Mouse (Mus musculus): ENCODE results near the gene Elmo2. TPM values are rescaled to one million over a fixed set of nuclear protein-coding genes. Genes with fewer than 3 reads are reported as not detected.
A peak's percentile ranks its signal among the peaks of the same experiment; 100 is the strongest.

The Elmo2 gene
- polyA plus RNA-seq, 1 experiment = 20.5 TPM

DNA sequence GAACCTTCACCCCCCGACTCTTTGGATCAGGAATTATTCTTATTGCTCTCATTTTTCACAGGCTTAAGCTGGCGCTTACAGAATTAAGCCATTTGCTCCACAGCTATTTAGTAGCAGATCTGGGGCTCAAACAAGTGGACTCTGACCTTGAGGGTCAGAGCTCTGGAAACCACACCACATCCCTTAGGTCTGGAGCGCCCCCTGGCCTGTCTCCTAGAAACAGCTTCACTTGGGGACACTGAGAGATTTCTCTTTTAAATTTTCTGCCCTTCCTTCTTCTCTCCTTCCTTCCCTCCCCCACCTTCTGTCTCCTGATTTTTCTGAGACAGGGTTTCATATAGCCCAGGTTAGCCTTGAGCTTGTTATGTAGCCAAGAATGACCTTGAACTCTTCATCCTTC, 10.9 kb upstream of the Elmo2 start:
- Histone ChIP-seq H3K4me1 (ENCODE audit: control insufficient read depth, insufficient read depth, insufficient read length, low read length) (no peaks in the 10 kb centered on the region), H3K27ac (replicated peaks; ENCODE audit: low read depth, low read length) (no peak overlapping the region), H3K4me3 (ENCODE audit: insufficient read depth, low read depth, low read length) (no peak overlapping the region)

DNA sequence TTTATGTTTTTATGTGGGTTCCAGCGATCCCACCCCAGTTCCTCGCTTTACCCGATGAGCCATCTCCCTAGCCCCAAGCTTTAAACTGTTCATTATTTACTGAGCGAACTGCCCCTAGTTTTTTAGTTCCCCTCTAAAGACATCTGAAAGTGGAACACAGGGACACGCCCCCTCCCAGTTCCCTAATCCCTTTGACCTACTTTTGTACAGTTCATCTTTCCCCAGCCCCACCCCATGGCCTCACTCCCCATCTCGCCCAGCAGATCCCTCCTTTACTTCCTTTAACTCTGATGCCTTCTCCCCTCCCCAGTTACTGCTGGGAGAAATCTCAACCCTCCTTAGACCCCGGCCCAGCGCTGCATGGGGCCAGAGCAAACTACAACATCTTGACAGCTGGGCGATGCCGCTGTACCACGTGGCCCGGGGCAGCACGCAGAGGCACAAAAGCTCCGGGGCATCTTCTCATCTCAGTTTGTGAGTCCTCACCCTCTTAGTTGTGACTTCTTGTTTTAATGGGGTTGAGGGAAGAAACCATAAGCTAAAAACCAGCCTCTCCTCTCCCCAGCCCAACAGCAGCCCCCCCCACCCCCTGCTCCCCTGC, 6.4 kb upstream of the Elmo2 start:
- no peaks in the 10 kb centered on the region for H3K4me1 ChIP-seq (ENCODE audit: control insufficient read depth, insufficient read depth, insufficient read length, low read length)
- 0 out of 2 replicates have a peak overlapping the region, but pooled peaks have one; percentile 26 for H3K4me3 ChIP-seq (ENCODE audit: insufficient read depth, low read depth, low read length)
- peak overlapping the region; percentile 30; the same call in 1 of the 2 replicates for H3K27ac ChIP-seq (replicated peaks; ENCODE audit: low read depth, low read length)

DNA sequence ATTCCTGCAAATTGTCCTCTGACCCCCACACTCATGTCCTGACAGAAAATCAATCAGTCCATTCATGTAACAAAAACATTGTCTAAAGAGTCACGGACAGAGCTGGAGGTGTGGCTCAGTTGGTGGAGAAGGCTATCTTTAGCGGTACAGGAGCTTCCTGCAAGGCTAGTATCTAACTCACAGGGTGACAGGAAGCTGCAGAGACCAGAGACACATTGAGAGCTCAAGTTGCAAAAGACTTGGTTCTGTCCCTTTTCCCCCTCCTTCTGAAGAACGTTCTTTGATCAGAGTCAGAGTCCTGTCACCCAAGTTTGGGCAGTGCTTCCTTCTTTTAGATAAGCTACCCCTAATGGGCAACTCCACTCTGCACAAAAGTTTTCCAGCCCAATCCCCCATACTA, 3.4 kb upstream of the Elmo2 start:
- H3K27ac ChIP-seq (replicated peaks; ENCODE audit: low read depth, low read length) = no peak overlapping the region

DNA sequence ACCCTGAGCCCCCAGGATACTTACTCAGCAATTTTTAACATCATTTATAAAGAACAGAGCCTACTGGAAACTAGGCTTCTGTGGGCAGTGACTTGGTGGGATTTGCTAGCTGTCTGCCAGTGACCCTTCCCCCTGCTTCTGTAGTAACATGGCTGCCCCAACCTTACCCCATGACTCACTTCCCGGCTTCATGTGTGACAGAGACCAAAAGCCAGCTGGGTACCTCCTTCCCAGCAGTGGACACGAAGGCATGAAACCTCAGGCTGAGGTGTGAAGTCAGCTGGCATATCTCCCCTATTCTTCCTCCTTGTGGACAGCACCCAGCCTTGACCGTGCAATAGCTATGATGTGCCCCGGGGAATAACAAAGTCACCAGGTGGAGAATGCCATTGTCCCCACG, 2.5 kb upstream of the Elmo2 start:
- H3K4me1 ChIP-seq (ENCODE audit: control insufficient read depth, insufficient read depth, insufficient read length, low read length) = peaks cover 17% of the 10 kb centered on the region
- H3K4me3 ChIP-seq (ENCODE audit: insufficient read depth, low read depth, low read length) = no peak overlapping the region
- no peak overlapping the region for H3K27ac ChIP-seq (replicated peaks; ENCODE audit: low read depth, low read length)

More for the DNA sequence above, 3.4 kb upstream of the Elmo2 start:
- Histone ChIP-seq H3K4me3 (ENCODE audit: insufficient read depth, low read depth, low read length) (no peak overlapping the region), H3K4me1 (ENCODE audit: control insufficient read depth, insufficient read depth, insufficient read length, low read length) (peaks cover 9% of the 10 kb centered on the region)

DNA sequence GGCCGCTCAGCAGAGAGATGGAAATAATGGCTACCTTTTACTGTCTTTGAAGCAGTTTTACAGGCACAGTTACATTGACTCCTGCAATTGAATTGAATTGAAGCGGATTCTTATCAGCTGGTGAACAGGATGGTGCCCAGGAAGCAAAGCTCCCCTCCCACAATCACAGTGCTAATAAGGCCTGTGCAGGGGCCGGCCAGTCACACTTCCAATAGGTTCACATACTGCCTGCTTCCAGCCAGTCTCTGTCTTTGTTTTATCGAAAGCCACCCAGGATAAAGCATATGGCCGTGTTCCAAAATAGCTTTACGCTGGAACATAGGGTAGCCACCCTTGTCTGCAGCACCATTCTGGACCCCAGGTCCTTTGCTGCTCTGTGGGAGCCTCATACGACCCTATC, 1.1 kb upstream of the Elmo2 start:
- H3K4me3 ChIP-seq (ENCODE audit: insufficient read depth, low read depth, low read length) = peak overlapping the region; percentile 70
- peaks cover 23% of the 10 kb centered on the region for H3K4me1 ChIP-seq (ENCODE audit: control insufficient read depth, insufficient read depth, insufficient read length, low read length)
- no peak overlapping the region for H3K27ac ChIP-seq (replicated peaks; ENCODE audit: low read depth, low read length)

DNA sequence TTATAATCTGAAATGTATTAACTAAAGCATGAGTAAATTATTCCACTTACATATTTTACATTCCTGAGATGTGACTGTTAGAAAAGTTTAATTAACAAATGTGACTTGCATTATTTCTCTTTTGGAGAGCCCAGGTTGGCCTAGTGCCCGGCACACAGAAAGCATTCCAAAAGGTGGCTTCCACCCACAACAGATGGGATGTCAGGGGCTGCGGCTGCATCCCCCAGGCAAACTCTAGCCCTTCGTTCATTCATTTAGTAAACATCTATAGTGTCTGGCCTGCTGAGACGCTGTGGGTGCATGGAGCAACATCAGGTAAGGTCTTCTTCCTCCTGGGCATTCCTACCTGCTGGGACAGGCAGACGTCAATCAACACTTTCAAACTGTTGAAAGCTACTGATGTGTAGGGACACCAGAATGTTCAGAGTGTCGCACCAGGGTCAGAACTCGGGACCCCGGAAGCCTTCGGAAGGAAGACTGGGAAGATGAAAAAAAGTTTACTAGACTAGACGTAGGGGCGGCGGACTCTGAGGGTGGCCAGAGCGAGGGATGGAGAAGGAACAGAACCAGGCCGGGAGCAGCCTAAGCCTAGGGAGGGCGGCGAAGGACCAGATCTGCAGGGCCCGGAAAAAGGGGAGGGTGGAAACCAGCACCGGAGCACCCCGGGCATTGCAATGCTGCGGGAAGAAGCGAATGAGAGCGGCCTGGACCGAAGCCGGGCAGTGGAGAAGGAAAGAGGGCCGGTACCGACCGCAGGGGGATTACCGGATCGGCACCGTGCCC, 567 bp downstream of the Elmo2 start:
- Histone ChIP-seq H3K4me3 (ENCODE audit: insufficient read depth, low read depth, low read length) (peak overlapping the region; percentile 90), H3K27ac (replicated peaks; ENCODE audit: low read depth, low read length) (peak overlapping the region; percentile 18), H3K4me1 (ENCODE audit: control insufficient read depth, insufficient read depth, insufficient read length, low read length) (peaks cover 38% of the 10 kb centered on the region)

DNA sequence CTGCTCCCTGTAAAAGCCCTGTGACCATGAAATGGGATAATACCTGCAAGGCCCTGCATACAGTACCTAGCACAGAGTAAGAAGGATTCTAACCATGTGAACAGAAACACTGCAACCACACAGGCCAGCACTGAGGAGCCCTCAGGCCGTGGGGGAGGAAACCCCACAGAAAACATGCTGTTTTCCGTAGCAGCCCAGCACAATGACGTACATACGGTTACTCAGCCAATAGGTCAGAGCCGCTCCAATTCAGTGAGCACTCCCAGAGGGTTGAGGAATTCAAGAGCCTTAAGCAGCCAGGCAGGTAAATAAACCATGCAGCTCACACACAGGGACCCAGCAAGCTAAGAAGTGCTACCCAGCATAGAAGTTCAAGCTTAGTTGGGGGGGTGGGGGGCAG, 2.4 kb downstream of the Elmo2 start:
- no peak overlapping the region for H3K4me3 ChIP-seq (ENCODE audit: insufficient read depth, low read depth, low read length)
- H3K4me1 ChIP-seq (ENCODE audit: control insufficient read depth, insufficient read depth, insufficient read length, low read length) = peaks cover 54% of the 10 kb centered on the region
- H3K27ac ChIP-seq (replicated peaks; ENCODE audit: low read depth, low read length) = 0 out of 2 replicates have a peak overlapping the region, but pooled peaks have one; percentile 1

DNA sequence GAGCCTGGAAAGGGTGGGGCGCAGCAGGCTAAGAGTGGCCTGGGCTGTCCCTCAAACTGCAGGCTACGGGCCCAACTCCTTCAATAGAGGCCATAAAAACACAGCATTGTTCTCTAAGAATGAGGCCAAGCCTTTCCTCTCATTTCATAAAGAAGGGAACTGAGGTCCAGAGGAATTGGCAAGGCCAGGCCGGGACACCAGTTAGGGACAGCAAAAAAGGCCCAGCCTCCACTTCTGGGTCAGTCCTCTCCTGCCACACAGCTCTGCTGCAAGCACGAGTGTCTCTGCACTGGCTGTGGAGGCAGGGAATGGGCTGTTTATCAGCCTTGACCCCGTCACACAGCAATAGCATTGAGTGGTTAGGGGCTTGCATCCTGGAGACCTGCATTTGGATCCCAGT, 2.8 kb downstream of the Elmo2 start:
- Histone ChIP-seq H3K4me3 (ENCODE audit: insufficient read depth, low read depth, low read length) (no peak overlapping the region), H3K4me1 (ENCODE audit: control insufficient read depth, insufficient read depth, insufficient read length, low read length) (peaks cover 58% of the 10 kb centered on the region), H3K27ac (replicated peaks; ENCODE audit: low read depth, low read length) (no peak overlapping the region)

DNA sequence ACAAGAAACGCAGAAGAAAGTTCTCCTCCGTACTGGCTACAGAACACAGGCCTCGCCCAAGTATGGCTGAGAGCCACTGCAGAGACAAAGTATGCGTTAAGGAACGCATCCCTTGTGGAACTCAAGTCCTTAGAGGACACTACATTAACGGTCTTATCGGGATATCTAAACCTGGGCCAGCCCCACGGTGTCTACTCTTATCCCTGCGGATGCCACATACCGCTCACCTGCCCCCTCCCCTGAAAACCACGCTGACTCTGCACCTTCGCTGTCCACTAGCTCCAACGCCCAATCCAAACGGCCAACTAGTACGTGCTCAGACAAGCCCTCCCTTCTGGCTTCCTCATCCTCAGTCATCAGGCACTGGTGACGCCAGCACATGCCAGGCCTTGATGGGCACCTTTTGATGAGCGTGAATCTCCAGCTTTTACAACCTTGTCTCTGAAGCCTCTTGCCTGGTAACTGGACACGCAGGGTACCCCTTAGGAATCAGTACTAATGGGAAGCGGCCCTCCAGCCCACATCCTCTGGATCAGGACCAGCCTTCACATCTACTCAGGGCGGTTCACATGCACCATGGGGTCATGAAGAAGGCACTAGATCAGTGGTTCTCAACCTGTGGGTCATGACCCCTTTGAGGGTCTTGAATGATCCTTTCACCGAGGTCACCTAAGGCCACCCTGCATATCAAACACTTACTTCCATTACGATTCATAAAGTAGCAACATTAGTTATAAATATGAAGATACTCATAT, 4.1 kb downstream of the Elmo2 start:
- peak overlapping the region; percentile 80 for H3K27ac ChIP-seq (replicated peaks; ENCODE audit: low read depth, low read length)
- peaks cover 72% of the 10 kb centered on the region for H3K4me1 ChIP-seq (ENCODE audit: control insufficient read depth, insufficient read depth, insufficient read length, low read length)
- no peak overlapping the region for H3K4me3 ChIP-seq (ENCODE audit: insufficient read depth, low read depth, low read length)

DNA sequence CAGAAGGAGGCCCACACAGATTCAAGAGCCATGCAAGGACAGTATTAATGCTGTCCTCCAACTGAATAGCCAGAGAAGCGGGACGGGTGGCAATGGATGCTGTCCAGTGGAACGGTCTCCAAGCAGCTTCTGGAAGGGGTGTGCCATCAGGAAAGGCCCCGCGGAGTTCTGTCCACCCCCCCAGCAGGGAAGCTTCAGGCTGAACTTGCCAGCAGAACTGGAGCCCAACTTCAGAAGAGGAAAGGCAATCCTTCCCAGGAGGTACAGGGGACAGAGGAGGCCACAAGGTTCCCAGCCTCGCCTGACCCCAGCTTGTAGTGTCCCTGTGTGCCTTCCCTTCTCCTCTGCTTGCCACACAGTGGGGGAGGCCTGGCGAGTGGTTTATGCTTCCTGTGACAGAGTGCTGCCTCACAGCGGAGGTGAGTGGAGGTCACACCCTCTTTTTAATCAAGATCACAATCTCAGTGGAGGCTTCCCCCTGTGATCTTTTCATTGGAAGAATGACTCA, 4.8 kb downstream of the Elmo2 start:
- H3K4me3 ChIP-seq (ENCODE audit: insufficient read depth, low read depth, low read length) = peak overlapping the region; percentile 24
- H3K27ac ChIP-seq (replicated peaks; ENCODE audit: low read depth, low read length) = peak overlapping the region; percentile 80
- peaks cover 75% of the 10 kb centered on the region for H3K4me1 ChIP-seq (ENCODE audit: control insufficient read depth, insufficient read depth, insufficient read length, low read length)

DNA sequence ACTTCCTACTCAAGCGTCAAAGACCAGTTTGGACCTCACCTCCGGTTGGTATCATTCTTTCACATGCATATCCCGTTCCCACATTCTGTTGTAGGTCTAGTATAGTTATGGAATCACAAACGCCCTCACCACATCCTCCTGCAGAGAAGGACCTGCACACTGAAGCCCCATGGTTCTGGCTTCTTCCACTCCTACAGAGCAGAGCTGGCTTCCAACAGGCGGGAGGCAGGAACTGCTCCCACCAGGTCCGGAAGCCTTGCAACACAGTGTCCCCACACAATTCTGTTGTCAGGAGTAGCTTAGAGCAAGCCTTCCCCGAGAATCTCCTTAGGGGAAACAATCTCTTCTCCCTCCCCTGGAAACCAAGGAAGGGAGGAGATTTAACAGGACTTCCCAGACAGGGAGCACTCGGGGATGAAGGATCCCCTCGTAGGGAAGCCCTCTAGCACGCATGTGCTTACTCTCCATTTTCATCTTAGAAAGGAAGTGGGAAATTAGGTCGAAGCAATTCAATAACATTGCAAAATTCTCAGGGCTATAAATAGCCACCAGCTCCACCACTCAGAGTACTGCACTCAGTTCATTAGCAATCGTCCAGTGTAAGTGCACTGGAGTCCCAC, 5.6 kb downstream of the Elmo2 start:
- peaks cover 74% of the 10 kb centered on the region for H3K4me1 ChIP-seq (ENCODE audit: control insufficient read depth, insufficient read depth, insufficient read length, low read length)
- peak overlapping the region; percentile 80 for H3K27ac ChIP-seq (replicated peaks; ENCODE audit: low read depth, low read length)
- H3K4me3 ChIP-seq (ENCODE audit: insufficient read depth, low read depth, low read length) = peak overlapping the region; percentile 24; the same call in 1 of the 2 replicates

DNA sequence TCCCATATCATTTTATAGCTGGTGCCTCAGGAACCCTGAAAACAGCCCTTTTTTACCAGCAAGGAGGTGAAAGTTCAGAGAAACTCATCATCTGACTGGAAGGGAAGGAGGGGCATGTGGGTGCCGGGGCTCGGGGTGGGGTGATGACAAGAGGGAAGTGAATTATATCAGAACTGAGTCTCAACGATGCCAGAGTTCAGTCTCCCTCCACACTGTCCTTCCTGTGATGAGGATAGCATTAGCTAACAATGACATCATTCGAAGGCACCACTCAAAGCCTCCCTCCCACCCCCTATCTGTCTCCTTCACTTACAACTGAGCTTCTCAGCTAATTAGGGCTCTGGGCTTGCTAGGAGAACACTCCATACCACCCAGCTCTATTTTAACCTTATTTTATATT, 6.8 kb downstream of the Elmo2 start:
- peak overlapping the region; percentile 78 for H3K27ac ChIP-seq (replicated peaks; ENCODE audit: low read depth, low read length)
- H3K4me1 ChIP-seq (ENCODE audit: control insufficient read depth, insufficient read depth, insufficient read length, low read length) = peaks cover 66% of the 10 kb centered on the region
- H3K4me3 ChIP-seq (ENCODE audit: insufficient read depth, low read depth, low read length) = no peak overlapping the region

DNA sequence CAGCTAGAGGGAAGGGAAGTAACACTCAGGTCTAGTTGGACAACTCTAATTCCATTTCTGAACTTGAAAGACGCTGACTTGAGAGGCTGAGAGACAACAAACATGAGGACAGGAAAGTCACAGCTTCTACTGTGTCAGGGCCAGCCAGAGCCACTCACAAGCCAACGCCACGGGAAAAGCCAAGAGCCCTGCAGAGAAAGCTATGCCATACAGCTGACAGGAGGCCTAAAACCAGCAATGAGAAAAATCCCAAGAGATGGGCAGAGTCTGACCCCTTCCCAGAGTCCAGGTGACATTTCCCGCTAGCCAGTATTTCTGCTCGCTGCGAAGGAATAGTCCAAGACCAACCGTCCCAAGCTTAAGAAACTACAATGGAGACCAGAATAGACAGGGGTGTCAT, 7.3 kb downstream of the Elmo2 start:
- peak overlapping the region; percentile 78 for H3K27ac ChIP-seq (replicated peaks; ENCODE audit: low read depth, low read length)
- no peak overlapping the region for H3K4me3 ChIP-seq (ENCODE audit: insufficient read depth, low read depth, low read length)
- H3K4me1 ChIP-seq (ENCODE audit: control insufficient read depth, insufficient read depth, insufficient read length, low read length) = peaks cover 63% of the 10 kb centered on the region

DNA sequence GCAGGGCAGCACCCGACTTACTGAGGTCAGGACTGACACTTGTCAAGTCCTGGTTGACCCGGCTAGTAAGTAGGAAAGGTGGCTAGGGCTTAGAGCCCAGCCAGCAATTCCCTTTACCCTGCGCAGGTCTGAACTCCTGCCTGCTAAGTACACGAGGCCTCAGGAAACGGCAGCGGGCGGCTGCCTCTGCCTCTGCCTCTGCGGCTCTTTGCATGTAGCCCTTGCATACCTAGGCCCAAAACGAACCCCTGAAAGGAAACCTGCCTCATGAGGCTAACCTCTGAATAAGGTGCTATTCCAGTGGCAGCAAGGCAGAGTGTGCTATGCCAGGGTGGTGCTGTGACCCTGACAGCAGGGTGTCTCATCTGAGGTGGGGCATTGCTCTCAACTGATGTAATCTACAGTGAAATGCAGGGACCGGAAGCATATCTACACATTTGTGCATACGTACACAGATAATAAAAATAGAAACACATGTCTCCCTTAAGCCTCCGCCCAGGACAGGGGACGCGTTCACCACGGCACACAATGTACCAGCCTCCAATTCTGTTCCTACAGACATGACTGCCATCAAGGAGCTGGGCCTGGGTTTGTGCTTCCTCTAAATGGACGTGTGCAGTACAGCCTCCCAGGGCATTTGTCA, 8.5 kb downstream of the Elmo2 start:
- Histone ChIP-seq H3K4me1 (ENCODE audit: control insufficient read depth, insufficient read depth, insufficient read length, low read length) (peaks cover 57% of the 10 kb centered on the region), H3K4me3 (ENCODE audit: insufficient read depth, low read depth, low read length) (no peak overlapping the region), H3K27ac (replicated peaks; ENCODE audit: low read depth, low read length) (peak overlapping the region; percentile 78)
